Mouse (Mus musculus) adrenal gland, adult 8-10 months (tissue): Measurements from ENCODE around the gene Lclat1. TPM values are rescaled to one million over a fixed set of nuclear protein-coding genes. Genes with fewer than 3 reads are reported as not detected.
A peak's percentile ranks its signal among the peaks of the same experiment; 100 is the strongest.

Experiments used
- DNase-seq: peaks from one replicate; pipeline ENCODE4 v3.0.0; 2022
- total RNA-seq, 4 experiments: library from RNA; stranded (reverse); gene quantifications; 2 replicates each; pipeline ENCODE4 v1.2.4; 2022

The Lclat1 gene
- total RNA-seq, result 10 to 100 TPM; 40.9 to 45.9 (median 42.3) TPM

- peak; percentile 94 for DNase-seq
Observed at GRCm38 (mm10) chr17:73107158-73108157, at the start of gene Lclat1. Gene Lclat1, plus strand, starts transcription at chr17:73107985.

- no peak for DNase-seq
Observed at GRCm38 (mm10) chr17:73058319-73058718, 49.5 kb upstream of the Lclat1 start.

GRCm38 (mm10) chr17:73060224-73060896 lies 47.4 kb upstream of the Lclat1 start:
- no peak for DNase-seq

GRCm38 (mm10) chr17:73060897-73061252 lies 46.9 kb upstream of the Lclat1 start:
- no peak for DNase-seq

- no peak for DNase-seq
Observed at GRCm38 (mm10) chr17:73062701-73063100, 45.1 kb upstream of the Lclat1 start.

- DNase-seq, result no peak
Observed at GRCm38 (mm10) chr17:73063299-73063698, 44.5 kb upstream of the Lclat1 start.

- DNase-seq, result no peak
Observed at GRCm38 (mm10) chr17:73063781-73064180, 44.0 kb upstream of the Lclat1 start.

GRCm38 (mm10) chr17:73066387-73067169 lies 41.2 kb upstream of the Lclat1 start:
- no peak for DNase-seq

- peak; percentile 68 for DNase-seq
Observed at GRCm38 (mm10) chr17:73067423-73067822, 40.4 kb upstream of the Lclat1 start.

GRCm38 (mm10) chr17:73068321-73068992 lies 39.3 kb upstream of the Lclat1 start:
- DNase-seq, result no peak

- DNase-seq, result no peak
Observed at GRCm38 (mm10) chr17:73070466-73070865, 37.3 kb upstream of the Lclat1 start.

GRCm38 (mm10) chr17:73071725-73072263 lies 36.0 kb upstream of the Lclat1 start:
- DNase-seq, result no peak

- no peak for DNase-seq
Observed at GRCm38 (mm10) chr17:73072286-73072685, 35.5 kb upstream of the Lclat1 start.

GRCm38 (mm10) chr17:73074631-73075030 lies 33.2 kb upstream of the Lclat1 start:
- no peak for DNase-seq

GRCm38 (mm10) chr17:73075238-73075890 lies 32.4 kb upstream of the Lclat1 start:
- DNase-seq, result no peak

- DNase-seq, result no peak
Observed at GRCm38 (mm10) chr17:73077638-73078037, 30.1 kb upstream of the Lclat1 start.

- DNase-seq, result no peak
Observed at GRCm38 (mm10) chr17:73081360-73082133, 26.2 kb upstream of the Lclat1 start.

- no peak for DNase-seq
Observed at GRCm38 (mm10) chr17:73082506-73083196, 25.1 kb upstream of the Lclat1 start.

- DNase-seq, result no peak
Observed at GRCm38 (mm10) chr17:73087045-73087910, 20.5 kb upstream of the Lclat1 start.
